Mouse (Mus musculus) thymus, adult 18-20 months (tissue): ENCODE measurements around the gene Stk33.
"Not testable (repeated sequence)": the region's sequence is repeated elsewhere in the genome, so short reads cannot be mapped to it uniquely, and the experiment has no call there.

ENCODE experiments used
- DNase-seq, 2 experiments: peaks; one replicate each; pipeline ENCODE4 v3.0.0; 2022; ENCODE audit warnings: mixed read lengths in 2 of 2

Gene Stk33

DNA sequence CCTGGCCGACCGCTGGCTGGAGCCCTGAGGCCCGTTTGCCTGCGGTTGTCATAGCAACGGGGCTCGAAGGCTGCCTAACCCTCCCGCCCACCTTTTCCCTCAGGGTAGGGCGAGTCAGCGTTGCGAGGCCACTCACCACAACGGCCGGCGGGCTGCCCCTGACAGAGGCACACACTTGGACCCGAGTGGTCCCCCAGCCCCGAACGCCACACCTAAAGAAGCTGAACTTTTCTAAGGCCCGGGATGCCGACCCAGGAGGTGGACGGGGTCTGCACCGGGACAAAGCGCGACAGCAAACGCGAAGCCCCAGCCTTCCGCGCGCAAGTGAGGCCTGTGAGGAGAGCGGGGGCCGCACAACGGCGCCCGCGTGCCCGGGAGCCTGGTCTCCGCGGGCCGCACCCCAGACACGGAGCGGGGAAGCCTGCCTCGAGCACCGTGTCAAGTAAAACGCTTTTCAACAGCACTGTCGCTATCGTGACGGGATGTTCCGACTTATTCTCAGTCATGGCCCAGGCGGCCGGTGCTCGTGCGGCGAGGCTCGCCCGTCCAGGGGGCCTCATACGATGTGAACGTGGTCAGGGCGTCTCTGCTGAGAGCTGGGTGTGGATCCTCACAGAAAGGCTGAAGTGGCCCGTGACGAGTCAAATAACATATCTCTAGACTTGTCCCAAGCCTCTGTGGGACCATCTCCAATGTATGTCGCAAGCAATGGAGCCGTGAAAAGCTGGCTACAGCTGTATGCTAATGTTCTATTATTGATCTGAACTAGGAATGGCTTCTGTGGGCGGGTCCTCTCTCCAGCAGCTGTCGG lies at the start of gene Stk33:
Gene Stk33 (minus strand): TSS at position 301 of the 811 bp plus-strand sequence.
- no peak for DNase-seq

DNA sequence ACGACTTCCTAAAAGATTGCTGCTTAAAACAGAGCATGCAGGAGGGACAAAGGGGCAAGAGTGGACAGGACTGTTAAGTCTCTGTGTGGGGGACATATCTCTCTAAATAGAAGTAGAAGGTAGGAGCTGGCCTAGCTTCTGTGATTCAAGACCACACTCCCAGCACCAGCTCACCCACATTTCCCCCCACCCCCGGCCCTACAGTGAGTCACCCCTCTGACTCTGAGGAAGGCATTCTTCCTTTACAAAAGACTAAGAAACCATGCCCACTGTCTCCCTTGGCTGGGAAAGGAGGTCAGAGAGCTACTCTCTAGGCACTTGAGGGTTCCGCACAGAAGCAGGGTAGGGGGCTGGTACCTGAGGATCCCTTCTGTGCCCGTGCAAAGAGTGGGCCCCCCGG lies 45.3 kb upstream of the Stk33 start:
- no peak for DNase-seq

DNA sequence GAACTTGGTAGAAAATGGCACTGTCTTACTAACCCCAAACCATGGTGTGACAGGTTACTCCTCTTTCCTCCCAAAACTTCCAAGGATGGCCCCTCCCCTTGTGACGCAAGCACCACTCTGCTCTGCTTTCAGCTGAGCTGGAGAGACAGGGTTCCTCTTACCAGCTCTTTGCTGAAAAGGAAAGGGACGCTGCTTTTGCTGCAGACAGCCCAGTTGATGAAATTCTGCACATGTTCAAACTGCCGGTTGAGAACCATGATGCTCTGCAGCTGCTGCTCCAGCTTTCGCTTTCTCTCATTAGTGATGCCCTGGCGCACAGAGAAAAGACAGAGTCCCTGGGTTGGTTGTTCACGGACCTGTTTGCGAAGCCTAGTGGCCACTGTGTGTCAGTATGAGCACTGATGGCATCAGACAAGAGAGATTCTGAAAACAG lies 41.9 kb upstream of the Stk33 start:
- DNase-seq = no peak

DNA sequence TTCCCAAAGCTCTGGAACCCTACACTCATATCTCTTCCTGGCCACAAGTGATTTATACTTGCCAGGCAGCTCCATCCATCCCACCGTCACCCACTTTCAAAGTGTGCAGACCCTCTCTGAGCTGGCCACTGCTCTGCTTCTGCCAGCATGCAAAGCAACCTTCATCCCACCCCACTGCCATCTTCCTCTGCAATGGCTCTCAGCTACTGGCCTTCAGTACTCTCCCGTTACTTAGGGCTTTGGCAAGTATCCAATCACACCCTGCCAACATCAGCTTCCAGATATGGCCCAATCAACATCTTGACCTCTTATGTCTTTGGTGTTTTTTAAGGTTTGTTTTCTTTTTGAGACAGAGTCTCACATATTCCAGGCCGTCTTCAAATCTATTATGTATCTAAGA lies 39.0 kb upstream of the Stk33 start:
- no peak for DNase-seq

DNA sequence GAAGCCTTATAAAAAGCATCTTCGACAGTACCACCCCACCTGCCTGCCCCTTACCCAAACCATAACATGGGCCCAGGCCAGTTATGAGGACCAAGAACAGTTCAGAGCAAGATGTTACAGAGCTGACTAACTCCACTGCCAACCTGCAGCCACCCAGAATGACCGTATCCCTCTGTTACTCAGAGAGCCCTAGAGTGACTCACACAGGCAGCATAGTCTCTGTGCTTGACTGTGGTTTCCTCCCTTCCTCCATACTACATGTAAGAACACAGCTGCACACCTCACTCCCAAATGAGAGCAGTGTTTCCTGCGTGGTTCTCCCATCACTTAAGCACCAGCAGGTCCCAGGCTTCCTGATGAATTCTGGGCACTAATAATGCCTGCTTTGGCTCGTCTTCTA lies 31.8 kb upstream of the Stk33 start:
- DNase-seq = no peak

DNA sequence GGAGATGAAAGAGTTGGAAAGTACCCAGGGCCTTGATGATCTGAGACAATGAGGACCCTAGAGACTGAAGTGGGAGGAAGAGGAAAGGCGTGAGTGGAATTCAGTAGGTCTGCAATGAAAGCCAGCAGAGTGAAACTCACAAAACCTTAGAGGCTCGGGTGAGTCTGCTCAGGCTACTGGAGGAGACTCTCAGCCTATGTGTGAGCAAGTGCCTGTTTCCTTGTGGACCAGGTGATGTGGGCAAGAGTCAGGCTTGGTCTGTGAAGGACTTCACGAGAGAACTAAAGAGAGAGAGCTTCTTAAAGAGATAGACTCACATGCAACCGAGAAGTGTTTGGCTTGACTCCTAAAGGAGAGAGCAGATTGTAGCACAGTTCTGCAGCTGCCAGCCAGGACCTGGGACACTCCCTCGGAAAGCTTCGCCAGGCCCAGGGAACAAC lies 29.4 kb upstream of the Stk33 start:
- DNase-seq = no peak

DNA sequence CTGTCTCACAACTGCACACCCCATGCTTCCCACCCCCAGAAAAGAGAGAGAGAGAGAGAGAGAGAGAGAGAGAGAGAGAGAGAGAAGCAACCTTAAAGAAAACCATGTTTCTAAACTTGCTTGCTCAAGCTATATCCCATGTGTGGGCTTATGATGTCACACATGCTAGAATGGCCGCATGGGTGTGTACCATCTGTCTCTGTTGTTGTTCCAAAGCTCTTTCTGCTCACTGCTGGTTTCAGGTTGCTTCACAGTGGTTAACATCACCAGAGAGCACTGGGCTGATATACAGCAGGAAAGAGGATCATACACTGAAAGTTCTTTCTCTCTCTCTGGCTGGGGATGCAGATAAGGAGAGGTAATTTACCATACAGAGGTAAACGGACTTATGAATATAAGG lies 28.7 kb upstream of the Stk33 start:
- no peak for DNase-seq

DNA sequence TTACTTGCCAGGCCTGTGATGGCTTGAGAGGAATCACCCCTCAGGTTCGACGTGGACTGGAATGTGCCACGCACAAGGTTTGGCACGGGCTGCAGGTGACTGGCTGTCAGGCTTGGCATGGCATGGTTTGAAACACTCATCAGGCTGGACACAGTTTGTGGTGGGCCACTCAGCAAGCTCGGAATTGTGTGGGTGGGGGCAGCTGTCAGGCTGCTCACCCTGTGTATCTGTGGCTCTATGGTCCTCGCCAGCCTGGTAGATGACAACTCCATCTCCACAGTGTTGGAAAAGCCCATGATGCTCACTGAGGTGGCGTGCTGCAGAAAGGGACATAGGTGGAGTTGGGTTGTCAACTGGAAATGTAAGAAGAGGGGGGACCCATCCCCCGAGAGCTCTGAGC lies 21.8 kb upstream of the Stk33 start:
- no peak for DNase-seq

DNA sequence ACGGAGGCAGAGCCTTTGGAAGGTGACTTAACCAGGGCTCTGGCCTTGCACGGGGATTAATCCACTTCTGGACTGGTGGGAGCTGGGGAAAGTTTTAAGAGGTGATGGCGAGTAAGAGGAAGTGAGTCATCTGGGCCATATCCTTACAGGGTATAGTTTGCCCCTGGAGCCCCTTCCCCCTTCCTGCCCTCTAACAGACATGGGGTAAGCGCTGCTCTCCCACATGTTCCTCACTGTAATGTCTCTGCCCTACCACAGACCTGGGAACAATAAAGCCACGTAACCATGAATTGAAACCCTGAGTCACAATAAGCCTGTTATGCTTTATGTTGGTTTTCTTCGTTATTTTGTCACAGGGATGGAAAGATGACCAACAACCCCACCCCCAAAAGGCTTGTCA lies 17.7 kb upstream of the Stk33 start:
- no peak for DNase-seq

DNA sequence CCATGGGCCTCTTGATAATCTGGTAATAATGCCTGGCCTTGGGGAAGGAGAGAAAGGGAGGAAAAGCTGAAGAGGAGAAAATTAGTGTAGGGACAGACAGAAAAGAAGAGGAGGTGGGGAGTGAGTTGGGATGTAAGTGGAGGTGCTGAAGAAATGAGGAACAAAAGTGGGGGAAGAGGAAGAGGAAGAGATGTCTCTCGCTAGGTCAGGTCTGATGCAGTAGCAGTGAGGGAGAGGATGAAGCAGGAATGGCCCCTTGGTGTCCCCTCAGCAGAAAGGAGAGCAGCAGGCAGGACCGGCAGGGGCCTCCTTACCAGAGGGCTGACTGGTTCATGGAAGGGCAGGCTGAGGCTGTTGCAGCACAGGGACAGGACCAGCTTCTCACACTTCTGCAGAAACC lies 16.9 kb upstream of the Stk33 start:
- no peak for DNase-seq

DNA sequence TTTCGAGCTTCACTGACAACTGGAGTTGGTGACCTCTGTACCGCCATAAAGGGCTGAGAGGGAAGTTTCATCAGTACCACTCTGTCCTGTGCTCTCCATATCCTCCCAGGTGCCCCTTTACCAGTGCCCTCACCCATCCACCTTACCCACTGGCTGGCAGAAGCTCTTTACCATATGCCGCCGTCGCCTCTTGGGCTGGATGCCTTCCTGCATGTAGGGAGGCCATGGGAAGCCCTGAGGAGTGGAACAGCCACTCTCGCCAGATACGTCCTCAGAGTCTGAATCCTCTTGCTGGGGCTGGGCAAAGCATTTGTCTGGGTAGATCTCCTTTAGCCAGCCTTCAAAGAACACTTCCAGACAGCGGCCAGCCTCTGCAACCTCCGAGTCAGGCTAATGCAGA lies 16.0 kb upstream of the Stk33 start:
- no peak for DNase-seq

DNA sequence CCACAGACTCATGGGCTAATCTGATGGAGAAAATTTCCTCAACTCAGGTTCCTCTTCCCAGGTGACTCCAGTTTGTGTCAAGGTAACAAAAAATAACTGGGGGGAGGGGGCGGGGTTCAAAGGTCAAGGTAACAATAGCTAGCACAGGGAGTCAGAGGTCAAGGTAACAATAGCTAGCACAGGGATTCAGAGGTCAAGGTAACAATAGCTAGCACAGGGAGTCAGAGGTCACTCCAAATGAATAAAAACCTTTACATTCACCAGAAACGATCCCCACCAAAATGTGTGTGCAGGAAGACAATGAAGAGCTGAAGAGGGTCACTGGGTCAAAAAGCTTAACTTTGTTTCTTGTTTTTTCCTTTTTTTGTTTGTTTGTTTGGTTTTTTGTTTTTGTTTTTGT lies 9.2 kb upstream of the Stk33 start:
- DNase-seq = no peak

DNA sequence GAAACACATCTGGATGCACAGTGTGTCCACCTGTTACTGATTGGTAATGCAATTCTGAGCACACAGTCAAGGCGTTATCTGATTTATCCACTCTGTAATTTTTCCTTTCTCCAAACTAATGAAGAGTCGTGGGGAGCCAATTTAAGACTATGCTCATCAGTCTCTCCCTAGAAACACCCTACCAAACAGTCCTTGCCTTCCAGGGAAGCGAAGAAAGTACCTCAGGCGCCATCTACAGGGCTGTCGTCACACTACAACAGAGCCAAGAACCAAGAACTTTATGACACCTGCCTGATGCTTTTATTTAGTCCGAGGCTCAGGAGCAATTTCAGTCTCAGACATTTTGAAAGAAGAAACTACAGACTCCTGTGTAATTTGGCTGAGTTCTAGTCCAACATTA lies 6.1 kb upstream of the Stk33 start:
- DNase-seq = no peak

DNA sequence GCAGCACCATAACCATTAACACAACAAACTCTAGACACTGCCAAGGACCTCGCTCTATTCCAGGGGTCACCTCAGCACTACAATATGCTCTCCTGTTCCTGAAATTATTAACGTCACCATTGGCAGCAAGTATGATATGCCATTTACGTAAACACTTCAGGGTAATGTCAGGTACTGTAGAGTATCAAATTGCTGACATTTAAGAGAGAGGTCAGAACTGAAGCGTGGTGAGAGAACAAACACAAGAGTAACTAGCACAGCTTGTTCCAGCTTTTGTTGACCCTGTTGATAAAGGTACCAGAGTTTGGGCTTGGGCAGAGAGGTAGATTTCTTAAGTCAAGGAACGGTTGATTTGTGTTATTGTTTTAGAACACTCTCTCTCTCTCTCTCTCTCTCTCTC lies 3.9 kb upstream of the Stk33 start:
- no peak for DNase-seq

DNA sequence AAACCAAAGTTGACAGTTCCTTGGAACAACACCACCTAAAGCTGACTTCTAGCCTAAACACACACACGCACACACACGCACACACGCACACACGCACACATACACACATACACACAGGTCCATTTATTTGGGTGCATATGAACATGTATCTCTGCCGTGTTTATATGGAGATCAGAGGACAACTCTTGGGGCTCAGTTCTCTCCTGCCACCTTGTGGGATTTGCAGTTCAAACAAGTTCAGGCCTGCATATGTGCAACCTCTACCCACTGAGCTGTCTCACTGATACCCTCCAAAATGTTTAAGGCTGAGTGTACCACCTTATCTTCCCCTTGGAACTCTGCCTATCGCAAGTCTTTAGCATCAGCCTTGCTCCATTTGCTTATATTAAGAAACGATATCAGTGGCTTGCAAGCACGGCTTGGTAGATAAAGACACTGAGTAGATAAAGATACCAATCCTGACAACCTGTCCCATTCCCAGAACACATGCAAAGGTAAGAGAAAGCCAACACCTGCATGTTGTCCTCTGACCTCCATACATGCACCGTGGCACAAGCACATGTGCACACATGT lies 1.9 kb upstream of the Stk33 start:
- no peak for DNase-seq

DNA sequence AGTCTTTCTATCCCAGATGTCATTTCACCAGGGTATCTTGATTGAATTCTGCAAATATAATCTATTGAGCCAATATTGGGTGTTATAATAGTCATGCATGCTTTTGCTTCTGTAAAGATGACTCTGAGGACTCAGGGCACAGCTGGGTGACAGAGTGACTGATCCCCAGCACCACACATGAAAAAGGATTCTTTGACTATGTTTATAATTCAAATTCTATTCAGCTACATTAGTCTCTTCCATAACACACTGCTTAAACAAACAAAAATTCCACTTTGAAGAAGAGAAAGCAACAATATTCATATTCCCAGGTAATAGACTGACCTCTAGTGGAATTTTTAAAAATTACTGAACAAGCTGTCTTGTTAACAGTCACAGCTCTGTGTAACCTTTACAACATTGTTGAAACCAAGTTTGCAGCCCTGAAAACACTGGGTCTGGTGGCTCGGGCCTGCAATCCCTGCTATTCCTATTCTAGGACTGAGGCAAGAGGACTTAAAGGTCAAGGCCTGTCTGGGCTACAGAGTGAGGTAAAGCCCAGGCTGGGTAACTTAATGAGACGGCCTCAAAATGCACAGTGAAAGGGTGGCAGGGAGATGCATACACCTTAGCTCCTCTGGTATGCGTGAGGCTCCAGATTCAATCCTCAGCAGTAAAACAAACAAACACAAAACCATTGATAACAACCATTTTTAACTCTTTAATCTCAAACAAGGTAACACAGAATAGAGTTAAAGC lies 14.3 kb downstream of the Stk33 start:
- DNase-seq = no peak

DNA sequence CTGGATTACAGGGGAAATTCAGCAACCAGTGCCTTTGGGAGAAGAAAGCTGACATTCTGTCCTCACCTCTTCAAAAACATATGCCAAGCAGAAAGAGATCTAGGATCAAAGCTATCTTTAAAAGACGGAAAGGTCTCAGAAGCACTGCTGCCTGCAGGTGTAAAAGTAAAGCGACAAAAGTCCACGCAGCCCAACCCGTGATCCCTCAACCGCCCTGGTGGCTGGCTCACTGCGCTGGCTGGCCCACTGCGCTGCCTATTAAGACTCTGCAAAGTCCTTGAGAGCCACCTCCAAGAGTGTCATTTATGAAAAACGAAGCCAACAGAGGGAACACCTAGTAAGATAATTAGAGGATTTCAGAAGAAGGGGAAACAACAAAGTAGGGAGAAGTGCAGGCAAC lies 16.1 kb downstream of the Stk33 start:
- DNase-seq = no peak

DNA sequence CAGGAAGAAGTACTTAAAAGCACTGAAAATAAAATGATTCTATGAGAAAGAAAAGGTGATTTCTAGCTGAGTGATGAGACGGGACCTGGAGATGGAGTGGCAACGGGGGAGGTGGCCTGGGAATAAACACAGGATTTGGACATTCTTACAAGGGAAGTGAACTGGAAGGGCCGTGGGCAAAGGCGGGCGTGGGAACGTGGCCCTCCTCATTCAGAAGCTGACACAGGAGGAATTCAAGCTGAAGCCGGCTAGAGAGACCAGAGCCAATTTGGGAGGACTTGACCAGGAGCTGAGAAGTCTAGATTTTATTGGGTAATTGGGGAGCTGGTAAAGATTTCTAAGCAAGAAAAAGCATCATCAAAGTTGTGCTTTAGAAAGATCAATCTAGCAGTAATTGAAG lies 33.4 kb downstream of the Stk33 start:
- DNase-seq = no peak

DNA sequence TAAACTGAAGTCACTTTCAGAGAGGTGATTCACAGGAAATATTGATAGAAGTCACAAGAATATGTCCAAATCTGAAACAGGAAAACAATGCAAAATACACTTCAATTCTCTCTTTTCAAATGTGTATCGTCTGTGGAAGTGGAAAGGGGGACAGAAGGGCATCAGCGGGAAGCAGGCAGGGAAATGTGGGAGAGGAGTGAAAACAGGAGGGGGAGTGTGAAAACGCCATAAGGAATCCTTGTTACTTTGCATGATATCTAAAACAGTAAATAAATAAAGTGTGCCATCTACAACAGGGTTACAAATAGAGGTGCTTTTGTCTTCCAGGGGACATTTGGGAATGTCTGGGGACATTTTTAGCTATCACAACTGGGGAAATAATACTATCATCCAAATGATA lies 39.6 kb downstream of the Stk33 start:
- no peak for DNase-seq

DNA sequence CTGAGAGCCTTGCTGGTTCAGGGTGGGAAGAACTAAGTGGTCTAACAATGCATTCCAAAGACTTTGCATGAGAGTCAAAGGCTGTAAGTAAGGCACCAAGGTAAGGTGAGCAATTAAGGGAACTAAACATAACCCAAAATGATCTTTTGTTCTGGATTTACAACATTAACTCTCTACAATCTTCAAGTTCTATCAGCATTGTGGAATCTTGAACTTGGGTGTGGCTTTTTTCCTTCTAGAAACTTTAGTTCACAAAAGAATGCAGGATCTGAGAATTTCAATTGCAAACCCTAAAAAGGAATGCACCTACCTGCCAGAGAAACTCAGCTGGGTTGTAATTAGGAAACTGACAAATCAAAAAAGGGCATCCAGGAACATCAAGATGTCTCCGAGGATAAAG lies 57.8 kb downstream of the Stk33 start:
- no peak for DNase-seq

DNA sequence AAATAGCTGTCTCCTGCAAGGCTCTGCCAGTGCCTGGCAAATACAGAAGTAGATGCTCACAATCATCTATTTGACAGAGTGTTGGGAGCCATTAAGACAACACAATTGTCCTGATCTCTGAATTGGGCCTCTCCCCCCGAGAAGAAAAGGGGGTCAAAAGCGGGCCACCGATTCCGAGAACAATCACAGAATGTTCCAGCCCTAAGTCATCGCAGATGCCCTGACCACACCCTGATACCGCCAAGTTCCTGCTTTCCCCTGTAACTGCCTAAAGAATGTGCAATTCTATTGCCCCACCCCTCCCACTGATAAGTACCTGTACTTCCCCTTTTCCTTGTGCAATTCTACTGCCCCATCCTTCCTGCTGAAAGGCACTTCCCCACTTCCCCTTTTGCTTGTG lies 65.3 kb downstream of the Stk33 start:
- DNase-seq = not testable (repeated sequence)

DNA sequence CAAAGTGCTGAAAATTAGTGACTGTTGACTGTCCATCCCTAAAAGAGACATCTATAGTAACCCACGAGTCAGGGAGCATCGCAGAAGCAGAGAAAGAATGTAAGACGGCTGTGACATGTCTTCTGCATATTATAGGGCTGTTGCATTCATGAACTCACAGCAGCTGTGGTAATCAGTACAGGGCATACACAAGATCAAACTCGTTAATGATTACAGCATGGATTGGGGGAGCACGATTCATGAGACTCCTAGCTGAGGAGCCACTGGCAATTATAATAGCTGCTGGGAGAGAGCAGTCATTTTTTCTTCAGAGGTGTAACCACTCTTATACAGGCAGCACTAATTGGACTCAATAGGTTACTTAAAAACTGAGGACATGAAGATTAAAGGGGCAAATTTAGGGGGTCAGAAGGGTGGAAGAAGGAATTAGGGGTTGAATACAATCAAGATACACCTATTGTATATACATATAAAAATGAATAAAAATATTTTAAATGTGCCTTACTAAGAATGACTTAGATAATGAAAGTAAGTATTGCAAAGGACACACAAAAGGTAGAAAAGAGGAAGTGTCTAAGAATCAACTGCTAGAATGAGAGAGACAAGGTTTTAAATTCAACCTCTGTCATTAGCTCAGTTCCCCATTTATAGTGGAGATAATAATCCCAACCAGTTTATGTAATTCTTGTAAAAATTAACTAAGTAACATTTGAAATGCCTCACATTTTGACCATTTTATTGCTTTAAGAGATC lies 80.3 kb downstream of the Stk33 start:
- no peak for DNase-seq

DNA sequence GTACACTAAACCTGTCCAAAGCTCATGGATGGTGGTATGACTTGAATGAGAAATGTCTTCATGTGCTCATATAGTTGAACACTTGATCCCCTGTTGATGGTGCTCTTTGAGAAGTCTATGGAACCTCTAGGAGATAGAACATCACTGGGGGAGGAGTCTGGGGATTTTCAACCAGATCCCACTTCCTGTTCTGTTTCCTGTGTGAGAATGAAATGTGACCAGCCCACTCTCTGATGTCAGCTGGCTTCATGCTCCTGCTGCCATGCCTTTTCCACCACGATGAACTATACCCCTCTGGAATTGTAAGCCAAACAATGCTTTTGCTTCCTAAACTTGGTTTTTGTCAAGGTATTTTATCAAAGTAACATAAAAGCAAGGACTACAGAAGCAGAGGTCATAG lies 81.0 kb downstream of the Stk33 start:
- DNase-seq = no peak
